Mouse (Mus musculus) neural tube, embryonic 14.5 days (tissue): Measurements from ENCODE around the gene Aldh2. TPM values are rescaled to one million over a fixed set of nuclear protein-coding genes. Genes with fewer than 3 reads are reported as not detected.
"Not testable (repeated sequence)": the region's sequence is repeated elsewhere in the genome, so short reads cannot be mapped to it uniquely, and the experiment has no call there.

ENCODE experiments used
- ATAC-seq: fragments of 200-750 bp; cut with Nextera tagmentation; 2 replicates; pipeline ENCODE4 v1.8.0; 2017; ENCODE audit warnings: low read depth, mild to moderate bottlenecking, moderate TSS enrichment, moderate library complexity
- H3K27ac ChIP-seq: fragments of 300-500 bp; sonication (generic); 2 replicates; pipeline ENCODE4 v1.5.1; 2014; ENCODE audit warnings: low read depth, mild to moderate bottlenecking, control low read depth, low read length, moderate library complexity, mixed read lengths
- H3K27me3 ChIP-seq: fragments of 300-500 bp; sonication (generic); 2 replicates; pipeline ENCODE4 v1.6.1; 2014; ENCODE audit warnings: low read length; ENCODE audit not compliant: control insufficient read depth, insufficient read depth
- H3K36me3 ChIP-seq: fragments of 300-500 bp; sonication (generic); 2 replicates; pipeline ENCODE4 v1.6.1; 2014; ENCODE audit warnings: low read length, mixed read lengths; ENCODE audit not compliant: control insufficient read depth, insufficient read depth
- H3K4me1 ChIP-seq: fragments of 300-500 bp; sonication (generic); 2 replicates; pipeline ENCODE4 v1.6.1; 2014; ENCODE audit warnings: low read length; ENCODE audit not compliant: control insufficient read depth, insufficient read depth
- H3K4me2 ChIP-seq: fragments of 300-500 bp; sonication (generic); 2 replicates; pipeline ENCODE4 v1.6.1; 2014; ENCODE audit warnings: mild to moderate bottlenecking, low read depth, low read length, control low read depth
- H3K4me3 ChIP-seq: fragments of 300-500 bp; sonication (generic); 2 replicates; pipeline ENCODE4 v1.5.1; 2014; ENCODE audit warnings: low read depth, low read length, control low read depth, mixed read lengths
- H3K9ac ChIP-seq: fragments of 300-500 bp; sonication (generic); replicated peaks from 2 replicates; pipeline ENCODE4 v1.6.1; 2014; ENCODE audit warnings: low read depth, mild to moderate bottlenecking, control low read depth, low read length, mixed read lengths
- H3K9me3 ChIP-seq: fragments of 300-500 bp; sonication (generic); 2 replicates; pipeline ENCODE4 v1.6.1; 2016; ENCODE audit warnings: low read length; ENCODE audit not compliant: control insufficient read depth
- WGBS: fragments of 180-500 bp; shearing (Covaris S2); extraction: QIAGEN DNeasy Blood & Tissue Kit; methylation state at CpG from one replicate; pipeline ENCODE4 v1.1.7; 2014; 5-methylcytosine and 5-hydroxymethylcytosine counted together
- polyA plus RNA-seq: library from polyadenylated mRNA; unstranded; fragments of >200 nt; fragmentation: Nextera tagmentation; extraction: Ambion mirVana; gene quantifications from 2 replicates; pipeline ENCODE4 v1.2.1, GENCODE M21; 2014

The Aldh2 gene
- 39.0 and 66.5 TPM in 2 replicates for polyA plus RNA-seq

DNA sequence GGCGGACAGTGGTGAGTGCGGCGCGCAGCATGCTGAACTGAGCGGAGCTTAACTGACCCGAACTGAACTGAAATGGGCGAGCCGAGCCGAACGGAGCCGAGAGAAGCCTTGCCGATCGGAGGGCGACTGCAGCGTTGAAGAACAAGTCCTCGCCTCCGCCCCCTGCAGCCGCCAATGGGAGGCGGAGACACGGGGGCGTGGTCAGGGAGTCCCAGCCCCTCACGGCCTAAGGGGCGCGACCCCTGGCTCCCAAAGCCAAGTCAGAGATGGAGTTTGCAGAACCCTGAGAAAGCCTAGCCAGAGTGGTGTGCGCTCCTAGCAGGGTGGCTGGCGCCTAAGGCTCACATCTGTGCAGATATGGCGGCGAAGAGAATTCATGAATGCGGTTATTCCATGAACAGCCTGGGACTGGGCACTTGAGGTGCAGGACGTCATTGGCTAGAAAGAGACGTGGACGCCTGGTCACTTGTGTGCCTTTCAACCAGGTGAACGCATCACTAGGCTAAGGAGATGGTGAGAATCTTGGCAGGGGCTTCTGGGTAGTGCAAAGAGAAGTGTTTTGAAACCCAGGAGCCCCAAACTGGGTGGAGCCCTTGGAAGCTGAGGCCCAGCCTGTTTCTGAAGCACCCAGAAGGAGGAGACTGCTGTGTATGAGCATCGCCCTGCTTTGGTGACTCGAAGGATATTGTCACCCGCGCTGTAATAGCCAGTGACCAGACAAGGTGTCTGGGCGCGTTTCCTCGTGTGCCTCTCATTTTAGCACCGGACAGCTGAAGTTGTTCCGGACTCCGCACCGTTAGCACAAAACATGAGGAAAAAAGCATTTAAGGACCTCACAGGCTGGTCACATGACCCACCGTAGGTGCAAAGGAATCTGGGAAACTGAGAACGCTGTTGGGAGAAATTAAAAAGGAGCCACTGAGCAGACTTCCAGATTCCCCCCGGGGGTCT is at the start of gene Aldh2:
Gene Aldh2 (minus strand): TSS at position 374 of the 951 bp plus-strand sequence.
- Histone ChIP-seq H3K9me3 (no peaks in the 10 kb centered on the region), H3K4me2 (peak within 1 kb of the TSS; percentile 77), H3K9ac (peak within 1 kb of the TSS; percentile 41), H3K27ac (peak within 1 kb of the TSS; percentile 80), H3K36me3 (no peaks in the 10 kb centered on the region), H3K4me3 (peak within 1 kb of the TSS; percentile 46), H3K27me3 (no peaks in the 10 kb centered on the region), H3K4me1 (peaks cover 10% of the 10 kb centered on the region; the same call in 1 of the 2 replicates)
- WGBS = 2% methylated on average over 47 of the region's 47 CpGs
- peak; percentile 86 for ATAC-seq

DNA sequence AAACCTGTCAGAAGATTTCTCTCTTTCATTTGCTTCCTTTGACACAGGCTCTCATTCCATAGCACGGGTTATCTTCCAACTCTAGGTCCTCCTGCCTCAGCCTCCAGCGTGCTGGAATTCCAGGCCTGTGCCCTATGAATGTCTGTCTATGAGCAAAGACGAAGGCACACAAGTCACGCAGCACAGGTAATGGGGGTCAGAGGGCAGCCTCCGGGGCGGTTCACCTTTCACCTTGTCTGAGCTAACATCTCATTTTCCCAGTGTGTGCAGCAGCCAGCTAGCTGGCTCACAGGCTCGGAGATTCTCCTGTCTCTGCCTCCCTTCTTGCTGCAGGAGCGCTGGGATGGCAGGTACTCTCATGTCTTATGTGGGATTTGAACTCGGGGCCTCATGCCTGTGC is 46.0 kb upstream of the Aldh2 start:
- no peaks in the 10 kb centered on the region for H3K4me1 ChIP-seq
- no peak overlapping the region for H3K4me3 ChIP-seq
- ATAC-seq = no peak
- no peak overlapping the region for H3K27ac ChIP-seq
- no peaks in the 10 kb centered on the region for H3K27me3 ChIP-seq
- H3K9ac ChIP-seq = no peak overlapping the region
- H3K9me3 ChIP-seq = no peaks in the 10 kb centered on the region
- no peaks in the 10 kb centered on the region for H3K36me3 ChIP-seq
- 91% methylated on average over 9 of the region's 9 CpGs for WGBS
- H3K4me2 ChIP-seq = no peak overlapping the region

DNA sequence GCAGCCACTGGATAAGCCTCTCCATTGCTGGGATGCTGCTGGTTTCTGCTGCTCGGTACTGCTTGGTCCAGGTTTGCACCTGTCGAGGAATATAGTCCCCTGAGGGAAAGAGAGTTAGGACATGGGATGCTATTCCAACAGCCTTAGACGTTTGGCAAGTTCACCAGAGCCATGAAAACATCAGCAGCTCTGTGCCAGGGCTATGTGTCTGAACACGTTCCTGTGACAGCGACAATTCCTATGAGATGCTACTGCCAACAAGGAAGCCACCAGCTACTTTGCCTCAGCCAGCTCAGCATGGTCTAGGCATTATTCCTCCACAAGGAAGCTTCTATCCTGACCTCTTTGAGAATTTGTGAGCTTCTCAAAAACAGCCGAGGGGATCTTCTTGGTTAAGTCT is 43.7 kb upstream of the Aldh2 start:
- Histone ChIP-seq H3K27me3 (no peaks in the 10 kb centered on the region), H3K4me2 (no peak overlapping the region), H3K9ac (no peak overlapping the region), H3K36me3 (no peaks in the 10 kb centered on the region), H3K27ac (no peak overlapping the region), H3K4me1 (no peaks in the 10 kb centered on the region), H3K9me3 (no peaks in the 10 kb centered on the region), H3K4me3 (no peak overlapping the region)
- WGBS = 84% methylated on average over 6 of the region's 6 CpGs
- no peak for ATAC-seq

DNA sequence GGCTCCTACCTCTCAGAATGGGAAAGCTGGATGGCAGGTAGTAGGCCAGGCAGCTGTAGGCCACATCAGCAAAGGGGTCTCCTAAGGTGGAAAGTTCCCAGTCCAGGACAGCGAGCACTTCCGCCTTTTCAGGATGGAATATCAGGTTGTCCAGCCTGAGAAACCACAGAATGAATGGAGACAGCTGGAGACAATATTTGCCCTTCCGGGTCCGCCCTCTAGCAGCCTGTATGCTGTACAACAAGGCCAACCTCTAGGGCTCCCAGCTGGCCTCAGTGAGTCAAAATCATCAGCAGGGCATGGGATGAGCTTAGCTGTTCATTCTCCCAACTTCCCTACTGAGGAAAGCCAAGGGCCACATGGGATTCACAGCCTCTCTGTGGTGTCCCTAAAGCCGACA is 41.0 kb upstream of the Aldh2 start:
- Histone ChIP-seq H3K27ac (no peak overlapping the region), H3K27me3 (no peaks in the 10 kb centered on the region), H3K36me3 (no peaks in the 10 kb centered on the region), H3K4me2 (no peak overlapping the region), H3K9me3 (no peaks in the 10 kb centered on the region), H3K9ac (no peak overlapping the region), H3K4me1 (no peaks in the 10 kb centered on the region), H3K4me3 (no peak overlapping the region)
- no peak for ATAC-seq
- 90% methylated on average over 5 of the region's 5 CpGs for WGBS

DNA sequence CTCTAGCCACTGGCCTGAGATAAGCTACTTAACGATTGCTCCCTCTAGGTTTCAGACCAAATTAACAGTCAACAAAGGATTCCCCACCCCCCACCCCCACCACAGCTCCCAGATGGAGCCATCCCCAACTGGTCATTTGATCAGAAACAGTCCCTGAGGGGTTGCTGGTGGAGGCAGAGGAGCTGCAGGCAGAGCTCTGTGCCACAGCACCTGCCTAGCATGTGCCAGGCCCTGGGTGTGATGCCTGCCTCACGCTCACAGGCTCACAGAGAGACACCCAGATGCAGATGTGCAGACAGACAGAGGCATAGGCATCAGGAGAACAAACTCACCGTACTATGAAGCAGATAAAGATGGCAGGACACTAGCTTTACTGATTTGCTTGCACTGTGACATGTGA is 39.2 kb upstream of the Aldh2 start:
- Histone ChIP-seq H3K36me3 (no peaks in the 10 kb centered on the region), H3K27me3 (no peaks in the 10 kb centered on the region), H3K27ac (no peak overlapping the region), H3K9me3 (no peaks in the 10 kb centered on the region), H3K4me3 (no peak overlapping the region), H3K9ac (no peak overlapping the region), H3K4me1 (no peaks in the 10 kb centered on the region), H3K4me2 (no peak overlapping the region)
- ATAC-seq = no peak
- 35% methylated on average over 3 of the region's 3 CpGs for WGBS

DNA sequence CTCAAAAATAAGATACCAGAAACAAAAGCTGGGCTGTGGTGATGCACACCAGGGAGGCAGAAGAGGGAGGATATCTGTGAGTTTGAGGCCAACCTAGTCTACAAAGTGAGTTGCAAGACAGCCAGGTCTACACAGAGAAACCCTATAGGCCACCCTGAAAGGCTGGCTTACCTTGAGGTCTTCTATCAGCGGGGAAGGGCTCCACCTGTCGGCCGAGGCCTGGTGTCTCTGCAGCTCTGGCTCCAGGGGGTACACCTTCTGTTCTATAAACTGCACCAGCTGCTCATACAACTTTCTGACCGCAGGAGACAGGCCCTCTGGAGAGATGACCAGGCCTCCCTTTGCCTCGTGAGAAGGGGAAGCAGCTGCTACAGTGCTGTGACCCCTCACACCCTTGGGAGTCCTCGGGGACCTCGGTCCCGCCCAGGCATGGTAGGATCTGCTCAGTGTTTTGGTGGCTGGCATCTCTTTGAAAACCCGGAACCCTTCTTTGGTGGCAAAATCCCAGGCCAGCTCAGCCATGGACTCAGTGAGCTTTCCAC is 37.6 kb upstream of the Aldh2 start:
- H3K9ac ChIP-seq, ATAC-seq: not testable (repeated sequence)
- 69% methylated on average over 7 of the region's 9 CpGs for WGBS

DNA sequence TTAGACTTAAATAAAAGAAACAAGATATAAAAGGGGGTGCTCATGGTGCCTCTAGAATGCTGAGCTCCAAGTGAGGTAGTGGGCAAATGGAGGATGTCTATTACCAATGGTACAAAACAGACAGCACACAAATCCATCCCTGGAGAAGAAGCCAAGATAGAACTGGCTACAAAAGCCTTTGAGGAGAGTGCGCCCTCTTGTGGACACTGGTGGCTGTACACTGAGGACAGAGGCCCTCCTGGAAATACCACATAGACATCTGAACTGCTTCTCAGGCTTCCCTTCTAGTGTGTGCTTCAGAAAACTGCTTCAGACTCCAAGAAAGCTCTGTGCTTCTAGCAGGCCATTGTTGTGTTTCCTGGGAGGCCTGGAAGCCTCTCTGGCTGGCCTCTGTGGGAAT is 34.2 kb upstream of the Aldh2 start:
- WGBS = 0% methylated on average over 1 of the region's 1 CpGs

More for the DNA sequence above, 37.6 kb upstream of the Aldh2 start:
- H3K27me3 ChIP-seq, H3K4me2 ChIP-seq, H3K9me3 ChIP-seq, H3K27ac ChIP-seq, H3K4me1 ChIP-seq, H3K36me3 ChIP-seq, H3K4me3 ChIP-seq: not testable (repeated sequence)

DNA sequence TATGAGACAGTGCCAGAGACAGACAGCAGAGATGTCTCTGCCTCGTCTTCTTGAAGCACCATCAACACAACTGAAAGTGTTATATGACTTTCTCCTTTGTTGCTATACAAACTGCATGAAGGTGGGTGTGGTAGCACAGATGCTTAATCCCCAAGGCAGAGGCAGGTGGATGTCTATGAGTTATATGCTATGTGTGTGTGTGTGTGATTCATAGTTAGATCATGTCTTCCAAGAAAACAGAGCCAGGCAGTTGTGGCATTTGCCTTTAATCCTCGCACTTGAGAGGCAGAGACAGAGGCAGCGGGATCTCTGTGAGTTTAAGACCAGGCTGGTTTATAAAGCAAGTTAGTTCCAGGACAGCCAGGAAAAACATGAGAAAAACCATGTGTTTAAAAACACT is 29.6 kb upstream of the Aldh2 start:
- Histone ChIP-seq H3K4me3 (no peak overlapping the region), H3K27me3 (no peaks in the 10 kb centered on the region), H3K9ac (no peak overlapping the region), H3K36me3 (no peaks in the 10 kb centered on the region), H3K9me3 (no peaks in the 10 kb centered on the region), H3K4me1 (peaks cover 6% of the 10 kb centered on the region; the same call in 1 of the 2 replicates), H3K27ac (no peak overlapping the region), H3K4me2 (no peak overlapping the region)
- 82% methylated on average over 3 of the region's 3 CpGs for WGBS
- ATAC-seq = no peak

More for the DNA sequence above, 34.2 kb upstream of the Aldh2 start:
- no peak overlapping the region for H3K4me2 ChIP-seq
- no peaks in the 10 kb centered on the region for H3K4me1 ChIP-seq
- no peak overlapping the region for H3K27ac ChIP-seq
- ATAC-seq = no peak
- H3K4me3 ChIP-seq = no peak overlapping the region
- H3K36me3 ChIP-seq = no peaks in the 10 kb centered on the region
- no peak overlapping the region for H3K9ac ChIP-seq
- H3K9me3 ChIP-seq = no peaks in the 10 kb centered on the region
- no peaks in the 10 kb centered on the region for H3K27me3 ChIP-seq

DNA sequence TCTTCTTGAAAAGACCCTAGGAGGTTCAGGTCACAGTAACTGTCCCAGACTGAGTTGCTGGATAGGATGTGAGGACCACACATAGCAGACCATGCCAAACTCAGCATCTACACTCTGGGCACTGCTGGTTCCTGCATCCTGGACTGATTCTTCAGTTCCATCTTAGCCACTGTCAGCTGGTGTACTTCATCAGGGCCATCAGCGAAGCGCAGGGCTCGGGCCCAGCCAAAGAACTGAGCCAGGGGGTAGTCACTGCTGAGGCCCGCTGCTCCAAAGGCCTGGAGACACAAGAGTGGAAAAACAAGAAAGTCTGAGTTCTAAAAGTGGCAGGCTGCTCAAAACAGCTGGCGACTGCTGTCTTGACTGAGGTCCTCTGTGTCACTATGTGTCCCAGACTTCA is 27.5 kb upstream of the Aldh2 start:
- Histone ChIP-seq H3K9ac (no peak overlapping the region), H3K9me3 (no peaks in the 10 kb centered on the region), H3K36me3 (no peaks in the 10 kb centered on the region), H3K27ac (no peak overlapping the region), H3K4me3 (no peak overlapping the region), H3K4me1 (peaks cover 6% of the 10 kb centered on the region; the same call in 1 of the 2 replicates), H3K27me3 (no peaks in the 10 kb centered on the region), H3K4me2 (no peak overlapping the region)
- 97% methylated on average over 5 of the region's 5 CpGs for WGBS
- ATAC-seq = no peak
